Mouse (Mus musculus) embryo, embryonic 11 days (tissue): ENCODE measurements at regions not wholly inside any gene's neighbourhood (a gene's known extent, or its start where the extent isn't known, plus 50 kb on each side); places are given as distances from the start of the nearest gene placed in this dataset.
"Not testable (repeated sequence)": the region's sequence is repeated elsewhere in the genome, so short reads cannot be mapped to it uniquely, and the experiment has no call there.

Experiments
- DNase-seq: peaks from one replicate; pipeline ENCODE4 v3.0.0-alpha.2; 2015

DNA sequence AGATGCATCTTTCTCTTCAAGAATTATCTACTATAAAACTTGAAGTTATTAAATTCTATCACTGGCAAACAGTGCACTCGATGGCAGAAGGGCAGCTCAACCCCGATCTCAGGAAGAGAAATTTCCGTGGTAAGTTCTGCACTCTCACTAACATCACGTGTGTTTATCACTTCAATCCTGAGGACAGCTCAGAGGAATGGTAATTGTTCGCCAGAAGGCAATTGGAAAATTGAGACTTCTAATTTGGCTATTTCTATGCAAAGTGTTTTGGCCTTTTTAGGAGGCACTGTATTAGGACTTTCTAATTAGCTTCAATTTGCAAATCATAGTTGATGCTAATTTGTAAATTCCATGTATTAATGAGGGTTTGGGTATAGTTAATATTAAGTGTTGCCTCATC lies 977.3 kb downstream of the Defb40 start:
- no peak for DNase-seq

DNA sequence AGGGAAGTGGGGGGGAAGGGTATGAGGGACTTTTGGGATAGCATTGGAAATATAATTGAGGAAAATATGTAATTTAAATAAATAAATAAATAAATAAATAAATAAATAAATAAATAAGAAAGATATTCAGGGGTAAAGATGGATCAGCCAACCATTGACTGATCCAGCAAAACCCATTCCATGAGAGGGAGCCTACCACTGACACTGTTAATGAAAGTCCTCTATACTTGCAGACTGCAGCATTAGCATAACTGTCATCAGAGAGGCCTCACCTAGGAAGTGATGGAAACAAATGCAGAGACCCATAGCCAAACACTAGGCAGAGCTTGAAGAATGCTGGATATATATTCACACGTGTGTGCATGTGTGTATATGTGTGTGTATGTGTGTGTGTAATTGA lies 993.3 kb downstream of the Defb40 start:
- DNase-seq = no peak

DNA sequence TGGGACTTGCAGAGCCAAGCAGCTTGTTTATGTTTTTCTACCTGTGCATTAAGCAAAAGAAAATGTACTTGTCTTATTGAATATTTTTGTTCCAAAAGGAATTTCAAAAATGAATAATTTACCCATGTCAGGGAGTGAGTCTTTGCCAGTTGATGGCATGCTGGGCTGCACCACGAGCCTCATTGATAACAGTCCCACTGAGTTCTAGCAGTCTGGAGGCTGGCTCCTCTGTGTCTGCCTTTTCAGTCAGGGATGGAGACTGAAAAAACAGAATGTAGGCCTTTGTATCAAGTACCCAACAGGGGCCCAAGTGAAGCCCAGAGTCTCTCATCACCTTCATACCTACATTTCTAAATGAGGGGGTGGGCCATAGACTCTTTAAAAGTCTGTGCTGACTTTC lies 1029.2 kb downstream of the Defb40 start:
- no peak for DNase-seq

DNA sequence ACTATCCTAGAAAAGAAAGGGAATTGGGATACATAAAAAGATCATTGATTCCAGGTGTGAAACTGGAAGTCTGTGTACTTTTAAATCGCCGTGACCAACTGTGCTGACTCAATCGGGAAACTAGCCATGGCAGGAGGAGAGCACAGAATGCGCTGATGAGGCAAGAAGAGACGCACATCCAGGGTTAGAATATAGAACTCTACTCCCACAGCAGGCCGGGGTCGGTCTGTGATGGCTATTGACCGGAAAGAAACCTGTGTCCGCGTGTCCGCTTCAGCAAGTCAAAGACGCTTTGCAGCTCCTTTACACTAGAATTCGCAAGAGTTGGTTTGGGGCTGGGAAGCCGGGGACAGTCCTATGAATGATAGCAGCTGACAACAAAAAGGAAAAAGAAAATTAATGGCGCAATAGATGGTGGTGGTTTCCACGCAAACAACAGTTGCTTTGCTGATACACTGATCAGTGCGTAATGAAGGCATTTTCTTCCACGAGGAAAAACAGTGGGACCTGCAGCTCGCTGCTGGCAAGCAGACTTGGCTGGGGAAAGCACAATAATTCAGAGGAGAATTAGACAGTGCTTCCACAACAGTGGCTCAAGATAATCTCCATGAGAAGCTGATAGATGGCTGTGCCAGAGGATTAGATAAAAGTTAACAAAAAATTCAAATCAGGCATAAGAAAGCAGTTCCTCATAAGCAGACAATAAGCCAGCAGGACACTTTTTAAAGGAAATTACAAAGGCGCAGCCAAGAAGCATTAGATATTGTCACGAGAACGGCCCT lies 1029.8 kb downstream of the Defb40 start:
- no peak for DNase-seq

DNA sequence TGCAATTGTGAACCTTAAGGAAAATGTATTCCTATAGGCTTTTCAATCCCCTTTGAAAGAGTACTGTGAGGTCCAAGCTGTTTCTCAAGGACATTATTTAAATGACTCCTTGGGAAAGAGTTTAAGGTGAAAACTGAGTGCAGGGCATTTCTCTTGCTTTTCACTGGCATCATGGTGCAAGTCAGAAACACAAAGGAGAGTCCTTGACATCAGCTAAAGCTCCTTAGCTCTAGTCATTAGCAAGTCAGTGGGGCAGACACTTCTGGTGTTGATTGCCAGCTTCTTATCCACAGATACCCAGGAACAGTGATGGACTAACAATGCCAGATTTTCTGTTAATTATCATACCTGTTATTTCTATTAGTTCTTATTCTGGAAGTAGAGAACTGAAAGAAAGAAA lies 1043.4 kb downstream of the Defb40 start:
- no peak for DNase-seq

DNA sequence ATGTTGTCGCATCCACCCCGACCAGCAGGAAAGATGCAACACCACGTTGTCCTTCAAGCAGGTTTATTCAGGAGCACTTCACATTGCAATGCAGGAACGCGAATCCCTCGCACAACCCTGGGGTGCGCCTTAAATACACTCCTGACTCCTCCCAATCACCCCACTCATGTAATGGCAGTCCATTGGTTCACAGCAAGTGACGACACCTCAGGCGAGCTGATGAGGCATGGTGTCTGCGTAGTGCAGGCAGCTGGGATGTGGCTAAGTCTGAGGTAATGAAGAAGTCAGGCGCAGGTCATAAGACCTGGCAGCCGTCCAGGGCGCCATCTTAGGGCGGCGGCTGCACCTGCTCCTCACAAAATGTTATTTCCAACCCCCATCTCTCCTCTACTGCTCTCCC lies 1068.7 kb downstream of the Defb40 start:
- DNase-seq = no peak

DNA sequence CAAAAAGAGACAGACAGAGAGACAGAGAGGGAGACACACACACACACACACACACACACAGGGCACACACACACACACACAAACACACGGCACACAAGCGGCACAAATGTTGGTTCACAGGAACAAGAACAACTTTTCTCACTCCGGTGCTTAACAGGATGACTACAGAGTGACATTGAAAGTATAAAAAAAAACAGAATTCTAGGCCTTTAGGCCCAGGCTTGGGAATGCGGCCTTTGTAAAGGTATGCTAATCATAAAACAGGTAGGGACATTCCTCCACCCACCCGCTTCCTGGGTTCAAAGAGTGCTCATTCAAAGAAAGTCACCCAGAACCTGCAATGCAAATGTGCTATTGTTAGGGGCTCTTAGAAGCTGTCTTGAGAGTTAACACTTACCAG lies 1089.5 kb downstream of the Defb40 start:
- DNase-seq = not testable (repeated sequence)

DNA sequence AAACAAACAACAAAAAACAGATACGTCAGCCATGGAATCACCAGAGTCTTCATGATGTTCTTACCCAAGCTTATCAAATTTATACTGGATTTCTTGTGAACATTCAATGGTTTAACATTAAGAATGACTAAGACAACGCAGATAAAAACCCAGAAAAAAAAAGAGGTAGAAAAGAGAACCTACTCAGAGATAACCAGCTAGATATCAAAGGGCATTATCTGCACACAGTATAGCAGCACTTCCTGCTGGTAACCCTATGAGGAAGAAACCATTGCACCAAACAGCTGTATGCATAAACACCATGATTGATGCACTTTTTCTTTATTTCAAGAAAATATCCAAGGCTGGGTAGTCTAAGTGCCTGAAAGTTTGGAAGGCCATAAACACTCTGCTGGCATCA lies 1114.7 kb downstream of the Defb40 start:
- DNase-seq = no peak
